Mouse (Mus musculus): ENCODE results near the gene Vim. TPM values are rescaled to one million over a fixed set of nuclear protein-coding genes. Genes with fewer than 3 reads are reported as not detected.

Gene Vim
- polyA plus RNA-seq (2015; fragmentation: Nextera tagmentation; extraction: Ambion mirVana), result 952 and 963 TPM in 2 replicates

GRCm38 (mm10) chr2:13573408-13574065, at the start of gene Vim:
TSS of gene Vim (plus strand) at chr2:13573927.
- peaks cover 42% of the 10 kb centered on the region for H3K4me1 ChIP-seq (replicated peaks)
- H3K9ac ChIP-seq, result peak within 1 kb of the TSS; percentile 93
- peak within 1 kb of the TSS; percentile 78 for H3K4me2 ChIP-seq
- no peaks in the 10 kb centered on the region for H3K27me3 ChIP-seq
- WGBS, result 0% methylated on average over 26 of the region's 26 CpGs
- H3K9me3 ChIP-seq, result no peaks in the 10 kb centered on the region
- peak within 1 kb of the TSS; percentile 80 for H3K4me3 ChIP-seq
- peak within 1 kb of the TSS; percentile 96 for H3K27ac ChIP-seq (replicated peaks)
- ATAC-seq (ENCODE audit: low read depth), result peak; percentile 89
- peaks cover 8% of the 10 kb centered on the region; the same call in 1 of the 2 replicates for H3K36me3 ChIP-seq

GRCm38 (mm10) chr2:13526205-13526604, 47.5 kb upstream of the Vim start:
- WGBS, result 93% methylated on average over 2 of the region's 2 CpGs
- Histone ChIP-seq H3K9me3 (no peaks in the 10 kb centered on the region), H3K4me3 (no peak overlapping the region), H3K27me3 (no peaks in the 10 kb centered on the region), H3K27ac (replicated peaks) (no peak overlapping the region), H3K4me1 (replicated peaks) (peaks cover 9% of the 10 kb centered on the region; the same call in 1 of the 2 replicates), H3K9ac (no peak overlapping the region), H3K36me3 (no peaks in the 10 kb centered on the region), H3K4me2 (no peak overlapping the region)
- no peak for ATAC-seq (ENCODE audit: low read depth)

- Histone ChIP-seq H3K4me1 (replicated peaks) (peaks cover 9% of the 10 kb centered on the region; the same call in 1 of the 2 replicates), H3K9me3 (no peaks in the 10 kb centered on the region), H3K4me2 (no peak overlapping the region), H3K4me3 (no peak overlapping the region), H3K27me3 (no peaks in the 10 kb centered on the region), H3K27ac (replicated peaks) (no peak overlapping the region), H3K9ac (no peak overlapping the region), H3K36me3 (no peaks in the 10 kb centered on the region)
- no peak for ATAC-seq (ENCODE audit: low read depth)
- 35% methylated on average over 2 of the region's 2 CpGs for WGBS
Observed at GRCm38 (mm10) chr2:13527125-13527524, 46.6 kb upstream of the Vim start.

GRCm38 (mm10) chr2:13527531-13527930, 46.2 kb upstream of the Vim start:
- 75% methylated on average over 4 of the region's 4 CpGs for WGBS
- Histone ChIP-seq H3K4me1 (replicated peaks) (peaks cover 9% of the 10 kb centered on the region; the same call in 1 of the 2 replicates), H3K4me3 (no peak overlapping the region), H3K4me2 (no peak overlapping the region), H3K36me3 (no peaks in the 10 kb centered on the region), H3K9ac (no peak overlapping the region), H3K27me3 (no peaks in the 10 kb centered on the region), H3K9me3 (no peaks in the 10 kb centered on the region), H3K27ac (replicated peaks) (no peak overlapping the region)
- no peak for ATAC-seq (ENCODE audit: low read depth)

- 91% methylated on average over 3 of the region's 3 CpGs for WGBS
- Histone ChIP-seq H3K36me3 (no peaks in the 10 kb centered on the region), H3K9ac (no peak overlapping the region), H3K4me1 (replicated peaks) (peaks cover 9% of the 10 kb centered on the region; the same call in 1 of the 2 replicates), H3K27me3 (no peaks in the 10 kb centered on the region), H3K4me2 (no peak overlapping the region), H3K9me3 (no peaks in the 10 kb centered on the region), H3K4me3 (no peak overlapping the region), H3K27ac (replicated peaks) (no peak overlapping the region)
- no peak; the same call in 1 of the 2 replicates for ATAC-seq (ENCODE audit: low read depth)
Observed at GRCm38 (mm10) chr2:13529253-13529933, 44.3 kb upstream of the Vim start.

GRCm38 (mm10) chr2:13530639-13531038, 43.1 kb upstream of the Vim start:
- Histone ChIP-seq H3K27me3 (no peaks in the 10 kb centered on the region), H3K9ac (no peak overlapping the region), H3K4me3 (no peak overlapping the region), H3K9me3 (no peaks in the 10 kb centered on the region), H3K4me2 (no peak overlapping the region), H3K36me3 (no peaks in the 10 kb centered on the region), H3K27ac (replicated peaks) (no peak overlapping the region), H3K4me1 (replicated peaks) (peaks cover 9% of the 10 kb centered on the region)
- ATAC-seq (ENCODE audit: low read depth), result no peak
- WGBS, result 89% methylated on average over 6 of the region's 6 CpGs

- no peak overlapping the region for H3K4me3 ChIP-seq
- no peak overlapping the region for H3K27ac ChIP-seq (replicated peaks)
- no peak for ATAC-seq (ENCODE audit: low read depth)
- no peaks in the 10 kb centered on the region; the same call in 1 of the 2 replicates for H3K4me1 ChIP-seq (replicated peaks)
- H3K36me3 ChIP-seq, result no peaks in the 10 kb centered on the region
- H3K4me2 ChIP-seq, result no peak overlapping the region
- H3K9me3 ChIP-seq, result no peaks in the 10 kb centered on the region
- no peaks in the 10 kb centered on the region for H3K27me3 ChIP-seq
- H3K9ac ChIP-seq, result no peak overlapping the region
Observed at GRCm38 (mm10) chr2:13536747-13537146, 37.0 kb upstream of the Vim start.

- ATAC-seq (ENCODE audit: low read depth), result no peak
Observed at GRCm38 (mm10) chr2:13537733-13538132, 36.0 kb upstream of the Vim start.

GRCm38 (mm10) chr2:13538258-13538657, 35.5 kb upstream of the Vim start:
- H3K36me3 ChIP-seq, result no peaks in the 10 kb centered on the region
- 73% methylated on average over 2 of the region's 2 CpGs for WGBS
- no peak for ATAC-seq (ENCODE audit: low read depth)
- H3K27me3 ChIP-seq, result no peaks in the 10 kb centered on the region
- no peak overlapping the region for H3K9ac ChIP-seq
- no peaks in the 10 kb centered on the region; the same call in none of the 2 replicates for H3K4me1 ChIP-seq (replicated peaks)
- H3K4me2 ChIP-seq, result no peak overlapping the region
- no peak overlapping the region for H3K27ac ChIP-seq (replicated peaks)
- no peak overlapping the region for H3K4me3 ChIP-seq
- H3K9me3 ChIP-seq, result no peaks in the 10 kb centered on the region

More at GRCm38 (mm10) chr2:13537733-13538132, 36.0 kb upstream of the Vim start:
- H3K9me3 ChIP-seq, result no peaks in the 10 kb centered on the region
- H3K4me2 ChIP-seq, result no peak overlapping the region
- no peaks in the 10 kb centered on the region; the same call in 1 of the 2 replicates for H3K4me1 ChIP-seq (replicated peaks)
- no peaks in the 10 kb centered on the region for H3K27me3 ChIP-seq
- no peak overlapping the region for H3K27ac ChIP-seq (replicated peaks)
- H3K9ac ChIP-seq, result no peak overlapping the region
- no peak overlapping the region for H3K4me3 ChIP-seq
- no peaks in the 10 kb centered on the region for H3K36me3 ChIP-seq
- WGBS, result 22% methylated on average over 2 of the region's 2 CpGs

GRCm38 (mm10) chr2:13538704-13539377, 34.9 kb upstream of the Vim start:
- no peak overlapping the region for H3K9ac ChIP-seq
- no peaks in the 10 kb centered on the region for H3K9me3 ChIP-seq
- no peak for ATAC-seq (ENCODE audit: low read depth)
- H3K27me3 ChIP-seq, result no peaks in the 10 kb centered on the region
- H3K36me3 ChIP-seq, result no peaks in the 10 kb centered on the region
- peaks cover 3% of the 10 kb centered on the region for H3K4me1 ChIP-seq (replicated peaks)
- H3K27ac ChIP-seq (replicated peaks), result no peak overlapping the region
- H3K4me3 ChIP-seq, result no peak overlapping the region
- no peak overlapping the region for H3K4me2 ChIP-seq
- 80% methylated on average over 6 of the region's 6 CpGs for WGBS

- H3K9me3 ChIP-seq, result no peaks in the 10 kb centered on the region
- H3K4me1 ChIP-seq (replicated peaks), result peaks cover 9% of the 10 kb centered on the region
- H3K27me3 ChIP-seq, result no peaks in the 10 kb centered on the region
- no peak overlapping the region for H3K27ac ChIP-seq (replicated peaks)
- H3K4me2 ChIP-seq, result no peak overlapping the region
- no peak overlapping the region for H3K4me3 ChIP-seq
- no peak for ATAC-seq (ENCODE audit: low read depth)
- no peak overlapping the region for H3K9ac ChIP-seq
- WGBS, result 95% methylated on average over 1 of the region's 1 CpGs
- H3K36me3 ChIP-seq, result no peaks in the 10 kb centered on the region
Observed at GRCm38 (mm10) chr2:13539860-13540259, 33.9 kb upstream of the Vim start.

GRCm38 (mm10) chr2:13543519-13544124, 30.1 kb upstream of the Vim start:
- Histone ChIP-seq H3K4me1 (replicated peaks) (peaks cover 16% of the 10 kb centered on the region), H3K9me3 (no peaks in the 10 kb centered on the region), H3K27me3 (no peaks in the 10 kb centered on the region), H3K4me2 (peak overlapping the region; percentile 66), H3K4me3 (peak overlapping the region; percentile 67), H3K27ac (replicated peaks) (peak overlapping the region; percentile 93), H3K36me3 (no peaks in the 10 kb centered on the region), H3K9ac (peak overlapping the region; percentile 86)
- 50% methylated on average over 8 of the region's 8 CpGs for WGBS
- ATAC-seq (ENCODE audit: low read depth), result peak; percentile 36
